Mouse (Mus musculus): ENCODE results near the gene Slc23a3. TPM values are rescaled to one million over a fixed set of nuclear protein-coding genes. Genes with fewer than 3 reads are reported as not detected.

The Slc23a3 gene
- polyA plus RNA-seq, 1 experiment, result 0.12 TPM

- no peak for DNase-seq (ENCODE audit: extremely low spot score in 1 of 2, low spot score in 1 of 2)
These were observed 7.0 kb upstream of the Slc23a3 start for GRCm38 (mm10) chr1:75140601-75141190.

DNA sequence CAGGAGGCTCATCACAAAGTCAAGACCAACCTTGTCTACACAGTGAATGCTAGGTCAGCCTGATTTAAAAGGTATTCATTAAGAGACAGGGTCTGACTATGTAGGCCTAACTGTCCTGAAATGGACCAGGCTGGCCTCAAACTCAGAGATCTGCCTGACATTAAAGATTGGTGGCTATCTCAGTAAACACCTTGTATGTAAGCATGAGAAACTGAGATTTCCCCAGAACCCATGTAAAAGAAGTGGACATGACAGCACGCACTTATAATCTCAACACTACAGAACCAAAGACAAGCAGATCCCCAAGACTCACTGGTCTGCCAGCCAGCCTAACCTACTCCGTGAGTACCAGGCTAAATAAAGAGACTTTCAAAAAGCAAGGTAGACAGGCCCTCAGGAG, 4.8 kb upstream of the Slc23a3 start:
- no peak for DNase-seq (ENCODE audit: extremely low spot score in 1 of 2, low spot score in 1 of 2)

DNA sequence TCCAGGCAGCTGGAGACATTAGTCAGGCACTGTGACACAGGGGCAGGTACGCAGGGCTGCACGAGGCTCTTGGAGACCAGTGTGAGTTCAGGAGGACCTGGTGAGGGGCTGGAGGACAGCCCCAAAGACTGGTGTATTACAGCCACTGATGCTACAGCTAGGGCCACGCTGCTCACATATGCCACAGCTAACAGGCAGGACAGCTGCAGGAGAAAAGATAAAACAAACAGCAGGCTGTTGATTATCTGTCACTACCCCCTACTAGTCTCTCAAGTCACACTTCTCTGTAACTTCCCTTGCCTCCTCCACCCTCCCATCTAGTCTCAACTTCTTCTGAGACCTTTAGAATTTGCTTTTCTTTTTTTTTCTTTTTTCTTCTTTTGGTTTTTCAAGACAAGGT, 3.0 kb upstream of the Slc23a3 start:
- no peak for DNase-seq (ENCODE audit: extremely low spot score in 1 of 2, low spot score in 1 of 2)

GRCm38 (mm10) chr1:75136293-75136692, 2.6 kb upstream of the Slc23a3 start:
- DNase-seq (ENCODE audit: extremely low spot score in 1 of 2, low spot score in 1 of 2), result no peak

- no peak for DNase-seq (ENCODE audit: extremely low spot score in 1 of 2, low spot score in 1 of 2)
These were observed 5.0 kb downstream of the Slc23a3 start for GRCm38 (mm10) chr1:75128641-75129040.

GRCm38 (mm10) chr1:75125418-75125817, 8.3 kb downstream of the Slc23a3 start:
- no peak for DNase-seq (ENCODE audit: extremely low spot score in 1 of 2, low spot score in 1 of 2)

DNA sequence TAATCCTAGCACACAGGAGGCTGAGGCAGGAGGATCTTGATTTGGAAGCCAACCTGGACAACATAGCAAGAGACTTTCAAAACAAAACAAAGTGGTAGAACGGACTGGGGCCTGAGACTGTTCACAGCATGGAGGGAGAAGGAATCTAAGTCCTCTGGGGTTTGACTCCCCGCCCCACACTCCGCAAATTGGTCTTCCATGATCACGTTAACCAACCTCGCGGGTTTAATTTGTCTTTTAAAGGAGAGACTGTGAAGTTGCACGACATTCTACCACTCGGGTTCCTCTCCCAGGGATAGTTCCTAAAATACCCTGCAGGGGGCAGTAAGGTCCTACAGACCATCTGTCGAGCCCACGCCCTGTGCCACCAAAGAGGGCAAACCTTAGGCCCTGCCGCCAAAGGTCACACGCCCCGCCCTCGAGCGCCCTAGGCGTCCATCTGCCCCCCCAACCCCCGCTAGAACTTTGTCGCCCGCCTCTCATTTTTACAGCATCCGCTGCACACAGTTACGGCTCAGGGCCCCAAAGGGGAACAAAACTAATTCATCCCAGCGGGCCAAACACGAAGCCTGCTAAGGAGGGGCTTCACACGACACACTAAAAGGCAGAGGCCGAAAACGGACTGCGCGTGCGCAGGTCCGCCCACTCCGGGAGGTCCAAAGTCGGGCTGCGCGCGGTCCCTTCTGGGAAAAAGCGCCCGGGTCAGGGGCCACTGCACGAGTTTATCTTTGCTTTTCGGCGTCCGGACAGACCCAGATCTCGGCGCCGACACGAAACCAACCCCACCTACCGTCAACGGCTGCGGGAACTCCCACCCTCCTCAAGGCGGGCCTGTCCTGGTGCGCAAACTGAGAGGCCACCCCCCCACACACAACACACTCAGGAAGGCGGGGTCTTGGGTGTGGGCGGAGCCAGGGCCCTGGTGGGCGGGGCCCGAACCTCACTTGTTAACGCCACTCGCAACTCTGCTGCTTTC, 9.1 kb downstream of the Slc23a3 start, which contains the start of gene Nhej1:
Gene Nhej1, minus strand, starts transcription at position 855 of the 976 bp plus-strand sequence.
- peak; percentile 74 to 90 for DNase-seq (ENCODE audit: extremely low spot score in 1 of 2, low spot score in 1 of 2)

GRCm38 (mm10) chr1:75122211-75122610, 11.5 kb downstream of the Slc23a3 start:
- DNase-seq (ENCODE audit: extremely low spot score in 1 of 2, low spot score in 1 of 2), result no peak

Other genes with a start within 250 kb of the Slc23a3 start
- not detected in 2 replicates for gene Fev, start 248.5 kb downstream of the Slc23a3 start, polyA plus RNA-seq (2012; rRNA removed)
- 0.36 and 0.48 TPM in 2 replicates for gene Cryba2, start 240.7 kb downstream of the Slc23a3 start, polyA plus RNA-seq (2012; rRNA removed)
- gene Cfap65, start 198.3 kb downstream of the Slc23a3 start, polyA plus RNA-seq (2012; rRNA removed), result 7.0 and 7.3 TPM in 2 replicates
- 0.24 and 0.32 TPM in 2 replicates for gene Ihh, start 182.2 kb downstream of the Slc23a3 start, polyA plus RNA-seq (2012; rRNA removed)
- 1.8 and 2.4 TPM in 2 replicates for gene Nhej1, start 8.7 kb downstream of the Slc23a3 start, polyA plus RNA-seq (2012; rRNA removed)
- gene Cnppd1, start 8.8 kb upstream of the Slc23a3 start, polyA plus RNA-seq (2012; rRNA removed), result 31.9 and 35.3 TPM in 2 replicates
- 189 and 211 TPM in 2 replicates for gene Retreg2, start 8.9 kb upstream of the Slc23a3 start, polyA plus RNA-seq (2012; rRNA removed)
- 55.1 and 56.5 TPM in 2 replicates for gene Zfand2b, start 34.8 kb upstream of the Slc23a3 start, polyA plus RNA-seq (2012; rRNA removed)
- 24.7 and 29.2 TPM in 2 replicates for gene Abcb6, start 46.5 kb upstream of the Slc23a3 start, polyA plus RNA-seq (2012; rRNA removed)
- 41.4 and 49.9 TPM in 2 replicates for gene Ankzf1, start 58.3 kb upstream of the Slc23a3 start, polyA plus RNA-seq (2012; rRNA removed)
- 101 and 107 TPM in 2 replicates for gene Atg9a, start 58.3 kb upstream of the Slc23a3 start, polyA plus RNA-seq (2012; rRNA removed)
- 20.1 and 25.5 TPM in 2 replicates for gene Glb1l, start 76.9 kb upstream of the Slc23a3 start, polyA plus RNA-seq (2012; rRNA removed)
- 205 and 218 TPM in 2 replicates for gene Stk16, start 76.9 kb upstream of the Slc23a3 start, polyA plus RNA-seq (2012; rRNA removed)
- gene Tuba4a, start 86.0 kb upstream of the Slc23a3 start, polyA plus RNA-seq (2012; rRNA removed), result 358 and 465 TPM in 2 replicates
- gene A630095N17Rik, start 98.2 kb upstream of the Slc23a3 start, polyA plus RNA-seq (2012; rRNA removed), result not detected in 2 replicates
- gene Dnajb2, start 102.5 kb upstream of the Slc23a3 start, polyA plus RNA-seq (2012; rRNA removed), result 78.7 and 90.5 TPM in 2 replicates
- 384 and 412 TPM in 2 replicates for gene Ptprn, start 130.6 kb upstream of the Slc23a3 start, polyA plus RNA-seq (2012; rRNA removed)
- gene Resp18, start 144.5 kb upstream of the Slc23a3 start, polyA plus RNA-seq (2012; rRNA removed), result 118 and 120 TPM in 2 replicates
- gene Dnpep, start 184.1 kb upstream of the Slc23a3 start, polyA plus RNA-seq (2012; rRNA removed), result 81.1 and 81.9 TPM in 2 replicates
- gene Des, start 226.4 kb upstream of the Slc23a3 start, polyA plus RNA-seq (2012; rRNA removed), result 2.5 and 3.5 TPM in 2 replicates
- 134 and 135 TPM in 2 replicates for gene Speg, start 241.4 kb upstream of the Slc23a3 start, polyA plus RNA-seq (2012; rRNA removed)